Mouse (Mus musculus) liver (tissue): ENCODE results near the gene Gm5426.
A peak's percentile ranks its signal among the peaks of the same experiment; 100 is the strongest.
"Not testable (repeated sequence)": the region's sequence is repeated elsewhere in the genome, so short reads cannot be mapped to it uniquely, and the experiment has no call there.

Experiments used
- DNase-seq: peaks from one replicate; pipeline ENCODE4 v3.0.0-alpha.2; 2020; ENCODE audit warnings: mixed read lengths

Gene Gm5426

DNA sequence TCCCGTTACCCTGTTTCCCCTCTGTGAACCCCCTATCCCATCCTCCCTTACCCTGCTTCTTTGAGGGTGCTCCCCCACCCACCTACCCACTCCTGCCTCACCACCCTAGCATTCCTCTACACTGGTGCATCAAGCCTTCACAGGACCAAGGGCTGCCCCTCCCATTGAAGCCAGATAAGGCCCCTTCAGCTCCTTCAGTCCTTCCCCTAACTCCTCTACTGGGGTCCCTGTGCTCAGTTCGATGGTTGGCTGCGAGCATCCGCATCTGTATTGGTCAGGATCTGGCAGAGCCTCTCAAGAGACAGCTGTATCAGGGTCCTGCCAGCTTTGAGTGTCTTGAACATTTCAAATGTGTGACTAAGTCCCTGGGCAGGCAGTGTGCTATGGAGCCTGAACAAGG, 2.9 kb downstream of the Gm5426 start:
- not testable (repeated sequence) for DNase-seq

GRCm38 (mm10) chr10:96146578-96146977, 10.2 kb downstream of the Gm5426 start:
- DNase-seq = no peak

GRCm38 (mm10) chr10:96148250-96148699, 11.9 kb downstream of the Gm5426 start:
- DNase-seq = peak; percentile 29

DNA sequence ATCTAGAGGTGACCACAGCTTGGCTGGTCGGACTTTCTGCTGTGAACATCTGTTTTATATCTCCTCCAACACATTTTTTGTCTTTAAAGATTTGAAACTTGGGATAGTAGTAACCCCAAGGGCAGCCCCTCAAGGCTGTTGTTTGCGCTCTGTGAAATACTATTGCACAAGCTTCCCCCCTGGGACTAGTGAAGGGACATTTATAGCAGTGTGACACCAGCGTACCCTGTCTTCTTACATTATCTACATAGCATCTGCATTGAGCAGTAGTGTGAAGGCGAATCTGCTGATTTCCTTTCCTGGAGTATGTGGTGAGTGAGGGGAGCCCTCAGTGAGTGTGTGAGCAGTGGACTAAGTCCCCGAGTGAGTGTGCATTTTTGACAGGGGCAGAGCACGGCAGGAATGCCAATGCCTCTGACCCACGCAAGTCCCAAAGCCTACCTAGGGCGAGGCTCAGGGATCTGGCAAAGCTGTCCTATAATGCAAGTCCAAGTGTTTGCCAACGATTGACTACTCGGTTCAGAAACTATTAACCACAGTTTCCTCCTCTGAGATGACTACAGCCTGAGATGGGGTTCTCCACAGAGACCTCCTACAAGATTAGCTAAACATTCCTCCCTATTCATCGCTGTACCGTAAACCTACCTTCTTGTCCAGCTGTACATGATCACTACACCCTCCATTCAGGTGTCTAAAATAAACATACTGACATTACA, 14.2 kb downstream of the Gm5426 start:
- DNase-seq = no peak

GRCm38 (mm10) chr10:96153315-96153714, 16.9 kb downstream of the Gm5426 start:
- no peak for DNase-seq

DNA sequence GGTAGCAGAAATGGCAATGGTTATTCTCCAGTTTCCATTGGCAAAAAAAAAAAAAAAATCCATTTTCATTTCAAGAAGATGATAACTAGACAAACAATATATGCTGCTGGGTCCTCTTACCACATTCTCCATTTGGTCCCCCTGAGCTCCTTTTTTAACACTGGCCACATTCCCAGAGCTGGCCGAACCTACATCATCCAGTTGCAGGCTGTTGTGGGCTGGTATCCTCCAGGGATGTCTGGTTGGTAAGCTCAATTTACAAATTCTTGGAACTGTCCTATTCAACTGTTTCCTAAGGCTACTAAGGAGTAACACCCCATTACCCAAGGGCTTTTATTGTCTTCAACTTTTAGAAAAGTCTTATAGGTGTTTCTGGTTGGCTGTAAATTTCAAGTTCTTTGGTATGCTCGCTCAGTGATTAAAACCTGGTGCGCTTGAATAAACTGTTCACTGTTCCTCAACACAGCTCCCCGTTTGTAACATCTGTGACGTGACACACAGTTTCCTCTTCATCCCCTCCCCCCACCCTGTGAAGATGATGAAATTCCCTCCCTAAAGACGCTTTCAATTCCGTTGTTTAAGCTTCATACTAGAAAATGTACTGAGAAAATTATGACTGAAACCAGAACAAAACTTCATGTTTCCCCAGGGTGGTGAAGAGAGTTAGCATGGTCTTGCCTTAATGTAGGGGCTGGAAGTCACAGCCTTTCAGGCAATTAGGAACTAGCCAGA, 26.7 kb downstream of the Gm5426 start:
- no peak for DNase-seq

DNA sequence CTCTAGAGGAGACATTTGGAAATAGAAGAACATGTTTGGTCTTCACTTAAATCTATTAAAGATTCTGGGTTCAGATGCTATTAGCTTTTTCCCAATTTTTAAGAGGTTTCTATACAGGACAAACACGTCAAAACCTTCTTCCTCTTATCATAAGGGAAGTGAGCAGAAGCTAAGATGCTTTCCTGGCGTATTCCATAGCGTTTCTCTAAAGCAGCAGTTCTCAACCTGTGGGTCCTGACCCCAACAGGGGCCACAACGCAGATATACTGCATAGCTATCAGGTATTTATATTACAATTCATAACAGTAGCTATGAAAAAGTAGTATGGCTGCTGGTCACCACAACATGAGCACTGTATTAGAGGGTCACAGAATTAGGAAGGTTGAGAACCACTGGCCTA, 27.4 kb downstream of the Gm5426 start:
- no peak for DNase-seq

DNA sequence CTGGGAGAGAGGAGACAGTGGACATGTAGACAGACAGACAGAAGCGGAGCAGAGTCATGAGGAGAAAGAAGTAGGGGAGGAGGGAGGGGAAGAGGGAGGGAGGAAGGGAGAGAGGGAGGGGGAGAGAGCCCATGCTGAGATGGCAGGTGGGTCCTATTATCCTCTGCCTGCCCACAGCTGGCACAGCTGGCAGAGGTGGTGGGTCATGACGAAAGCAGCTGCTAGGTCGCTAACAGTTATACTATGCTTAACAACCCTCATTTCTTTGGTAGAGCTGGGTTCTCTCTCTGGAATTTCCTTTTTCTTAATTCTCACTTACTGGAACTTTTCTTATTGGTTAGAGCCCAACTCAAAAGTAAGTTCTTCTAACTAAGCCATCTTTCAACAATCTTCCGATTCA, 28.9 kb downstream of the Gm5426 start:
- no peak for DNase-seq

DNA sequence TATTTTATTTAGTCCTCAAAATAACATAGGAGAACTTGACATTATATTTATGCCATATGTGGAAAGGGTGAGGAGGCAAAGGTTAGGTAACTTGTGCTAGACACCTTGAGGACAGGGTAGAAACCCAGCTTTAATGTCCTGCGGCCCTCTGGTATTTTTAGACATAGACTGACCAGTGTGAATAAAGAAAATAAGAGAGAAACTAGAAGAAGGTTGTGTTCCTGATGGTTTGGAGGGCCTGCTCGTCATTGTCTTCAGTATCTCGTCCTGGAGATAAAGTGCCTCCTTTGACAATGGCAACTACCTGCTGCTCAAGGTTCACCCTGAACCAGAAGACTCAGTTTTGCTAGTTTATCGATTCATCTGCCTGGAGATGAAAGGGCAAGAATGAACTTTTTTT, 32.6 kb downstream of the Gm5426 start:
- DNase-seq = no peak

GRCm38 (mm10) chr10:96171546-96171945, 35.1 kb downstream of the Gm5426 start:
- DNase-seq = no peak

- DNase-seq = no peak
Measured at GRCm38 (mm10) chr10:96172964-96173363, 36.6 kb downstream of the Gm5426 start.

GRCm38 (mm10) chr10:96173771-96174170, 37.4 kb downstream of the Gm5426 start:
- DNase-seq = no peak

GRCm38 (mm10) chr10:96176916-96177315, 40.5 kb downstream of the Gm5426 start:
- no peak for DNase-seq

GRCm38 (mm10) chr10:96180554-96181397, 44.4 kb downstream of the Gm5426 start:
- no peak for DNase-seq

DNA sequence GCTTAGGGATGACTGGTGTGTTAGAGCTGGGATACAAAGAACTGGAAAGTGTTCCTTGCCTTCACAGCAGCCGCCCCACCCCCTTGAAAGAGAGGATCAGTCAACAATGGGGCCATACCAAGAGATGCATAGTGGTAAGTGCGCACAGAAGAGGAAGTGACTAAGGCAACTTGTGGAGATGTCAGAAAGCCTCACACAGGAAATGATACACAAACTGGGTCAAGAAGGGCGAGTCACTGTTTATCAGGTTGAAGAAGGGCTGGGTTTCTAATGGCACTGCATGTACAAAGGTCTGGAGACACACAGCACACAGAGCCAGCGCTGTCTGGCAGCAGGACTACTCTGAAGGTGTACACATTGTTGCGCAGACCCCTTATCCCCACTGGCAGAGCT, 45.0 kb downstream of the Gm5426 start:
- DNase-seq = peak; percentile 23

GRCm38 (mm10) chr10:96181883-96182628, 45.7 kb downstream of the Gm5426 start:
- DNase-seq = no peak

- DNase-seq = no peak
Measured at GRCm38 (mm10) chr10:96185026-96185425, 48.6 kb downstream of the Gm5426 start.

DNA sequence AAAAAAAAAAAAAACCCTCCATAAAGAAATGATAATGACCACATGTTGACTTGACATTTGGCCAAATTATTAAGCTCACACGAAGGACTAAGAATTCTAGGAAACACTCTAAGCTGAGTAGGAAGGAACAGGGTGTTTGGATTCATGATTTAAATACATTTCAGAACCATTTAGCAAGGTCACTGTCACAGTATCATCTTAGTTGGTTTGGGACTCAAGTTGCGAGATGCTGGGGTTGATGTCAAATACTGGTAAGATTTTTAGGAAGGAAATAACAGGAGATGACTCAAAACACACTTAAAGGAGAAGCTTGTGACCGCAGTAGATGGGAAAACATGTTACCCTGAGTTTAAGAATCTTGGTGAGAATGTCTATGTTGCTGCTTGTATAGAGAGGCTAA, 49.2 kb downstream of the Gm5426 start:
- no peak for DNase-seq
